Mouse (Mus musculus): ENCODE data around the gene Btf3. TPM values are rescaled to one million over a fixed set of nuclear protein-coding genes. Genes with fewer than 3 reads are reported as not detected.

The Btf3 gene
- total and polyA plus RNA-seq, 3 experiments: 227 to 1,291 (median 1,152) TPM

DNA sequence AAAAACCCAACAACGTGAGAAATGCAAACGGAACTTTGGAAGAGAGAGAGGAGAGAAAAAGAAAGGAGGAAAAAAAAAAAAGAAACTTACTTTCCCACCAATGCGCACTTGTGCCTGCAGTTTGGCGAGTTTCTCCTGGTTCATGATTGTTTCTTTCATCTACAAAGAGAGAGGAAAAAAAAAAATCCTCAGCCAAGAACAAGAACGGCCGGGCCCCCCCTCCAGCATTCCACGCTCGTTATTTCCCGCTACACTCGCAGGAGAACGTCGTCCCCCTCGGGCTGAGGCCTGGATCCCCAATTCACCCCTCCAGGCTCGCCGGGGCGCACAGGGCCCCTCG lies 696 bp downstream of the Btf3 start:
- no peaks in the 10 kb centered on the region for H3K9me3 ChIP-seq (replicated peaks; ENCODE audit: insufficient read depth, low read length)
- DNase-seq (ENCODE audit: low read depth, low spot score): no peak
- peak overlapping the region; percentile 98 for H3K9ac ChIP-seq (ENCODE audit: control insufficient read depth, low read depth, low read length, poor library complexity, severe bottlenecking)
- peaks cover 44% of the 10 kb centered on the region for H3K79me2 ChIP-seq (ENCODE audit: control insufficient read depth, insufficient read depth, low read length, poor library complexity)
- peaks cover 9 to 21% of the 10 kb centered on the region in 2 experiments for H3K4me1 ChIP-seq (ENCODE audit: control insufficient read depth in 1 of 2, insufficient read depth in 2 of 2, low read length in 2 of 2)
- H3K27me3 ChIP-seq (ENCODE audit: control insufficient read depth in 1 of 2, insufficient read depth in 2 of 2, low read length in 2 of 2): no peaks in the 10 kb centered on the region
- peak overlapping the region; percentile 63 to 90 for H3K4me3 ChIP-seq (ENCODE audit: control insufficient read depth in 1 of 2, insufficient read depth in 1 of 2, low read depth in 2 of 2, low read length in 2 of 2)
- peak overlapping the region; percentile 72 for H3K27ac ChIP-seq (ENCODE audit: control insufficient read depth, low read depth, low read length)
- peaks cover 36 to 46% of the 10 kb centered on the region in 2 experiments for H3K36me3 ChIP-seq (ENCODE audit: control insufficient read depth in 1 of 2, insufficient read depth in 2 of 2, low read length in 2 of 2)
- no peak for TF ChIP-seq GABPA (IDR thresholded peaks at IDR 0.05; ENCODE audit: low read depth, low read length)
- TF ChIP-seq ZNF384 (IDR thresholded peaks at IDR 0.05; ENCODE audit: low read depth, low read length): peak; percentile 28; the same call in 1 of the 2 replicates
- 0 out of 2 replicates have a peak, but pooled peaks have one; percentile 21 for TF ChIP-seq UBTF (IDR thresholded peaks at IDR 0.05; ENCODE audit: borderline replicate concordance, insufficient read depth, low read depth, low read length)

GRCm38 (mm10) chr13:98315124-98315523 lies 1.7 kb downstream of the Btf3 start:
- Histone ChIP-seq H3K4me3 (ENCODE audit: control insufficient read depth in 1 of 2, insufficient read depth in 1 of 2, low read depth in 2 of 2, low read length in 2 of 2) (peak overlapping the region; percentile 56 to 90), H3K36me3 (ENCODE audit: control insufficient read depth in 1 of 2, insufficient read depth in 2 of 2, low read length in 2 of 2) (peaks cover 45 to 54% of the 10 kb centered on the region in 2 experiments), H3K9ac (ENCODE audit: control insufficient read depth, low read depth, low read length, poor library complexity, severe bottlenecking) (peak overlapping the region; percentile 98), H3K79me2 (ENCODE audit: control insufficient read depth, insufficient read depth, low read length, poor library complexity) (peaks cover 47% of the 10 kb centered on the region), H3K27me3 (ENCODE audit: control insufficient read depth in 1 of 2, insufficient read depth in 2 of 2, low read length in 2 of 2) (no peaks in the 10 kb centered on the region), H3K4me1 (ENCODE audit: control insufficient read depth in 1 of 2, insufficient read depth in 2 of 2, low read length in 2 of 2) (peaks cover 9 to 21% of the 10 kb centered on the region in 2 experiments), H3K27ac (ENCODE audit: control insufficient read depth, low read depth, low read length) (peak overlapping the region; percentile 40; the same call in 1 of the 2 replicates), H3K9me3 (replicated peaks; ENCODE audit: insufficient read depth, low read length) (no peaks in the 10 kb centered on the region)
- no peak for DNase-seq (ENCODE audit: low read depth, low spot score)
- no peak for TF ChIP-seq USF2 (IDR thresholded peaks at IDR 0.05; ENCODE audit: borderline replicate concordance in 1 of 2, insufficient read depth in 1 of 2, low read depth in 1 of 2, low read length in 2 of 2)
- TF ChIP-seq ZKSCAN1 (IDR thresholded peaks at IDR 0.05; ENCODE audit: low read depth, low read length): no peak
- no peak for TF ChIP-seq POLR2A (IDR thresholded peaks at IDR 0.05; ENCODE audit: control insufficient read depth in 1 of 2, insufficient read depth in 1 of 2, low read depth in 1 of 2, low read length in 2 of 2, poor library complexity in 1 of 2)
- TF ChIP-seq POLR2AphosphoS2 (IDR thresholded peaks at IDR 0.05; ENCODE audit: low read length): peak; percentile 17; the same call in 1 of the 2 replicates
- TF ChIP-seq SMC3 (IDR thresholded peaks at IDR 0.05; ENCODE audit: low read depth, low read length): no peak
- TF ChIP-seq RAD21 (IDR thresholded peaks at IDR 0.05; ENCODE audit: low read depth, low read length): no peak
- TF ChIP-seq NRF1 (IDR thresholded peaks at IDR 0.05; ENCODE audit: insufficient read depth, low read depth, low read length, poor library complexity, severe bottlenecking): no peak
- peak; percentile 23; the same call in 1 of the 2 replicates for TF ChIP-seq NELFE (IDR thresholded peaks at IDR 0.05; ENCODE audit: low read depth, low read length)
- no peak for TF ChIP-seq TAL1 (IDR thresholded peaks at IDR 0.05; ENCODE audit: low read length)
- TF ChIP-seq CHD1 (IDR thresholded peaks at IDR 0.05; ENCODE audit: low read depth, low read length): no peak
- no peak for TF ChIP-seq HCFC1 (IDR thresholded peaks at IDR 0.05; ENCODE audit: low read depth, low read length)
- no peak for TF ChIP-seq GATA1 (IDR thresholded peaks at IDR 0.05; ENCODE audit: low read depth, low read length)
- TF ChIP-seq MAZ (IDR thresholded peaks at IDR 0.05; ENCODE audit: low read depth, low read length): no peak
- 0 out of 2 replicates have a peak, but pooled peaks have one; percentile 18 for TF ChIP-seq MAX (IDR thresholded peaks at IDR 0.05; ENCODE audit: low read length)
- TF ChIP-seq MXI1 (IDR thresholded peaks at IDR 0.05; ENCODE audit: low read depth, low read length): 0 out of 2 replicates have a peak, but pooled peaks have one; percentile 12
- TF ChIP-seq MAFK (IDR thresholded peaks at IDR 0.05; ENCODE audit: borderline replicate concordance, low read depth, low read length): no peak
- no peak for TF ChIP-seq ETS1 (IDR thresholded peaks at IDR 0.05; ENCODE audit: low read depth, low read length)
- no peak for TF ChIP-seq RCOR1 (IDR thresholded peaks at IDR 0.05; ENCODE audit: low read depth, low read length)
- no peak for TF ChIP-seq EP300 (IDR thresholded peaks at IDR 0.05; ENCODE audit: low read depth in 1 of 2, low read length in 2 of 2)
- no peak for TF ChIP-seq BHLHE40 (IDR thresholded peaks at IDR 0.05; ENCODE audit: borderline replicate concordance, low read depth, low read length)
- TF ChIP-seq JUND (IDR thresholded peaks at IDR 0.05; ENCODE audit: low read depth, low read length): no peak
- TF ChIP-seq TCF12 (IDR thresholded peaks at IDR 0.05; ENCODE audit: low read depth, low read length): no peak
- TF ChIP-seq KAT2A (conservative IDR thresholded peaks at IDR 0.05; ENCODE audit: low read depth, low read length): no peak
- no peak for TF ChIP-seq E2F4 (IDR thresholded peaks at IDR 0.05; ENCODE audit: borderline replicate concordance, low read depth, low read length)
- no peak for TF ChIP-seq CHD2 (IDR thresholded peaks at IDR 0.05; ENCODE audit: low read length)
- TF ChIP-seq MEF2A (IDR thresholded peaks at IDR 0.05; ENCODE audit: extremely low read depth, insufficient replicate concordance, low read depth, low read length, poor library complexity, severe bottlenecking): no peak
- no peak for TF ChIP-seq CTCF (IDR thresholded peaks at IDR 0.05 in 2 of 3, conservative IDR thresholded peaks at IDR 0.05 in 1 of 3; ENCODE audit: control insufficient read depth in 1 of 3, insufficient read depth in 1 of 3, low read depth in 2 of 3, low read length in 3 of 3, poor library complexity in 1 of 3, severe bottlenecking in 1 of 3)
- TF ChIP-seq SIN3A (IDR thresholded peaks at IDR 0.05; ENCODE audit: low read length): no peak
- TF ChIP-seq ELF1 (IDR thresholded peaks at IDR 0.05; ENCODE audit: low read depth, low read length): no peak

Data from MEL (cell line).